Mouse (Mus musculus): ENCODE data around the gene Lsm4.
A peak's percentile ranks its signal among the peaks of the same experiment; 100 is the strongest.

Lsm4 gene

GRCm38 (mm10) chr8:70673079-70673856, at the start of gene Lsm4:
Gene Lsm4, plus strand, starts transcription at chr8:70673248.
- peak; percentile 100 for DNase-seq (ENCODE audit: low spot score)

DNA sequence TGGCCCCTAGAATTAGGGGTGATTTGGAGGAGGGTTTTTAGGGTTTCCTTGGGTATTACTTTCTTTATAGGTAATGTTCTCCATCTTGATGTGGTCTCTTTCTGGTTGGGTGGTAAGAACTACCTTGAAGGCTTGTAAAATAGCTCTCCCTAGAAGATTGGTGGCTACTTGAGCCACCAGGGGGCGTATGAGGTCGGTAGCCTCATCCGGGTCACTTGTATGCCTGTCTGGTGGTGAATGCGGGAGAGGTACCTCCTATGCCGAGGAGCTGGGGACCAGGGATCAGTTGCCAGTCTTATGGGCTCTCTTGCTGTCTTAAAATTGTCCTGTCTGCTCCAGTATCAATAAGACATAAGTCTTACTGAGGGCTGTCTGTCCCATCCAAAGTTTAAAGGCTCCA, 47.9 kb upstream of the Lsm4 start:
- peak; percentile 82 for DNase-seq (ENCODE audit: low spot score)

DNA sequence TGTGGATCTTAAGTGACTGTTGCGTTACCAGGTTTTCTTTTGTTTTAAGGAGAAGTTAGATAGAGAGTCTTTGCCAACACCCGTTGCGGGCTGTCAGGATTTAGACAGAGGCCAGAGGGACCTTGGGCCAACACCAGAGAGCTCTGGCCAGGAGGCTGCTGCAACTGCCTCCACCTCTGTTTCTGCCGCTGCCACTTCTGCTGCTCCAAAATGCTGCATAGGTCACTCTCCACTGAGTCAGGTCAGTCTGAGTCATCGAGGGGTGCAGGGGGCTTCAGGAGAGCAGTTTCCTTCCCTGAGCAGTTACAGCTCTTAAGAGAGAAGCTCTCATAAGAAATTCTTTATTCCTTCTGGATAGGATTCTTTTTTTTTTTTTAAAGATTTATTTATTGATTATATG, 46.0 kb upstream of the Lsm4 start:
- no peak for DNase-seq (ENCODE audit: low spot score)

DNA sequence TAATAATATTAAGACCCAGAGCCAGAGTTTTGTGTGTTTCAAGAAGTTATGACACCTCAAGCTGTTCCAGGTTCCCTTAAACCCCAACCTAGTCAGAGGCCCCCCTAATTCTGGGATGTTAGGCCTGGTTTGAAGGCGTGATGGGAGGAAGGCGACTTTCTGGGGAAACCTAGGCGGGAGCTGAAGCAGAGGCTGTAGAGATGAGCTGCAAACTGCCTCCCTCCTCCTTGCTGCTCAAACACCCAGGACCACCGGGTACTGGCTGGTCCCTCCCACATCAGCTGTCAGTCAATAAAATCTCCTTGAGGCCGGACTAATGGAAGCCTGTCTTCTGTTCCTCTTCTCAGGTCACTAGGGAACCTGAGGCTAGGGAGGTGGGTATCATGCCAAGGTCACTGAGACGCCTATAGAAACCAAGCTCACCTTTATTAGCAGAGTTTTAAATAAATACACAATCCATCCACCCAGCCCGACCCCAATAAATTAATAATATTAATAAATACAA, 44.0 kb upstream of the Lsm4 start:
- DNase-seq (ENCODE audit: low spot score), result no peak

- DNase-seq (ENCODE audit: low spot score), result peak; percentile 91
These were observed 43.2 kb upstream of the Lsm4 start for GRCm38 (mm10) chr8:70629574-70630531.

DNA sequence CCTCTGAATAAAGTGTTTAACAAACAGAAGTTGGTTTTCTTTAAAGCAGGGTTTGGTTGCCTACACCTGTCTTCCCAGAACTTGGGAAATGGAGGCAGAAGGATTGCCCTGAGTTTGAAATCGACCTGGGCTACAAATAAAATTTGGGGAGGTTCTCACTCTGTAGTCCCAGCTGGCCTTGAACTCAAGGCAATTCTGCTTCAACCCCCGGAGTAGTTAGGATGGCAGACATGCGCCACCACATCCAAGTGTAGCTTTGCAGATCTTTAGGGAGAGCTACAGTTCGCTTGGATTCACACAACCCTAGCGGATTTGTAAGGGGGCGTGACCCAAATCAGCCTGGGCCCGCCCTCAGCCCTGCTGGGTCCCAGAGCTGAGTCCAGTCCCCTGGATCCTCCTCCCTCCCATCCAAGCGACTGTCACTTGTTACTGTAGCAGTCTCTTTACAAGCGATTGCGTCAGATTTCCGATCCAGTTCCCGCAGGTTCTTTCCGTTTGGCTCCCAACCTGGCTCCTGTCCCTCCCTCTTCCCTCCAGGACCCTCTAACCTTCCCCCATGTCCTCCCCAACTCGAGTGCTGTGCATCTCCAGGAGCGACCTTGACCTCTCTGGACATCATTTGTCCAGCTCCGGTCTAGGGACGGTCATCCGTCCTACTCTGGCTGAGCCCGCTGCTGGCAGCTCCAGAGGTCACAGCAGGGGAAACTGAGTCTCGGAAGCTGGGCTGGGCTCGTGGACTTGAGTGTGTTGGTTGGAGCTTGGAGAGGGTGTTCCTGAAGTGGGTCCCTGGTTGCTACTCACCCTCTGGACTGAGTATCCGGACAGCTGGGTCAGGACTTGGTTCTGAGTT, 42.3 kb upstream of the Lsm4 start:
- peak; percentile 64 for DNase-seq (ENCODE audit: low spot score)

GRCm38 (mm10) chr8:70631436-70631835, 41.6 kb upstream of the Lsm4 start:
- no peak for DNase-seq (ENCODE audit: low spot score)

GRCm38 (mm10) chr8:70632346-70632892, 40.6 kb upstream of the Lsm4 start, which contains the start of gene Gdf15:
Gene Gdf15, minus strand, starts transcription at chr8:70632456.
- DNase-seq (ENCODE audit: low spot score), result no peak

DNA sequence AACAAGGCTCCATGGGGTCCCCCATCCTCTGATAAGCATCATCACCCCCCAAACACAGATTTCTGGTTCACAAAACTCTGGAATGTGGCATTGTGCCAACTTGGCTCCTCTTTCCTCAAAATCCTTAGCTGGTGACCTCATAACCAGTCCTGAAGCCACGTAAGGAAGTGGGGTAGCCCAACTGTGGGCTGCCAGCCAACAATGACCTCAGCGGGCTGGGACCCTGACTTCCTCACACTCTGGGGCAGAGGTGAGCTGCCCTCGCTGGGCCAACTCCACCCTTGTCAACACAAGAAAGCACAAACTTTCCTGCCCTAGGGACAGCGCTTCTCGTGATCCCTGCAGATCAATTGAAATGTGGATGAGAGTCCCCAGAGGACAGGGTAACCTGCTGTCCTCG, 39.0 kb upstream of the Lsm4 start:
- DNase-seq (ENCODE audit: low spot score), result no peak

DNA sequence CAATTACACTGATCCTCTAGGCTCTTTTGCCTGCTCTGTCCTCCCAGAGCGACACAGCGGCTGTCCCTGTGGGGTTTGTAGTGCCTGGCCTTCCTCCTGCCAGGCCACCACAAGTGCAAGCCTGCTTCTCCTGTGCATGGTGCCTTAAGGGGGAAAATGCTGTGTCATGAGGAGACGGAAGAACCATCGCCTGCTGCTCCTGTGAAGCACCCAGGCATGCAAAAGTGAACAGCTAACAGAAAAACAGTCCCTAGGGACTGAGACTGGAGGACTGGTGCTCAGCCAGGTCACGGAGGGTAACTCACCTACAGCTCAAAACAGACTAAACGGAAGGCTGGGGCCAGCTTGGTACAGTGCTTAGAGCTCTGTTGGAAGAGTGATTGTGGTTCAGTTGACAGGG, 37.5 kb upstream of the Lsm4 start:
- DNase-seq (ENCODE audit: low spot score), result no peak

DNA sequence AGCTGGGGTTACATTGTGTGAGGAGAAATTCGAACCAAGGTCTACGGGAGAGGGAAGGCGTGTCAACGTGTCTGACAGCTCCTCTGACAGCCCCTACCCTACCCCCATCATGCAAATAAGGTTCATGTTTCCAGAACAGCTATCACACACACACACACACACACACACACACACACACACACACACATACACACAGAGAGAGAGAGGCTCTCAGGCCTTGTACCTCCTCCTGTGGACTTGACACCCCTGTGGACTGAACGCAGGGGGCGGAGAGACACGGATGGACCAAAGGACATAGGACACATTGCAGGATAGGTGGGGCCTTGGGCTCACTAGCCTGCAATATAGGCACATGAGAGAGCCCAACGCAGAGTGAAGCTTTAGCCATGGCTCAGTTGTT, 36.2 kb upstream of the Lsm4 start:
- DNase-seq (ENCODE audit: low spot score), result no peak

GRCm38 (mm10) chr8:70638752-70639151, 34.3 kb upstream of the Lsm4 start:
- DNase-seq (ENCODE audit: low spot score), result no peak

GRCm38 (mm10) chr8:70643019-70643418, 30.0 kb upstream of the Lsm4 start:
- DNase-seq (ENCODE audit: low spot score), result no peak

DNA sequence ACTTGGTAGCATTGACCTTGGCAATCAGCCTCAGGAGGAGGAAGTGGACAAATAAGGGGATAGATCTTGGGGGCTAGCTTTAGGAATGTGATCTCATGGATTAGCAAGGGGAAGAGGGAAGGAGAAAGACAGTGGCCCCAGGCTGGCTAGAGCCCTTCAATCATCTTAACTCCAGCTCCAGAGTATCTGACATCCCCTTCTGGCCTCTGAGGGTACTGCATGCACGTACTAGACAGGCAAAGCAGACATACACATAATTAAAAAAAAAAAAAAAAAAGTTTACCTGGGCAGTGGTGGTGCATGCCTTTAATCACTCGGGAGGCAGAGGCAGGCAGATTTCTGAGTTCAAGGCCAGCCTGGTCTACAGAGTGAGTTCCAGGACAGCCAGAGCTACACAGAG, 29.0 kb upstream of the Lsm4 start:
- DNase-seq (ENCODE audit: low spot score), result no peak

DNA sequence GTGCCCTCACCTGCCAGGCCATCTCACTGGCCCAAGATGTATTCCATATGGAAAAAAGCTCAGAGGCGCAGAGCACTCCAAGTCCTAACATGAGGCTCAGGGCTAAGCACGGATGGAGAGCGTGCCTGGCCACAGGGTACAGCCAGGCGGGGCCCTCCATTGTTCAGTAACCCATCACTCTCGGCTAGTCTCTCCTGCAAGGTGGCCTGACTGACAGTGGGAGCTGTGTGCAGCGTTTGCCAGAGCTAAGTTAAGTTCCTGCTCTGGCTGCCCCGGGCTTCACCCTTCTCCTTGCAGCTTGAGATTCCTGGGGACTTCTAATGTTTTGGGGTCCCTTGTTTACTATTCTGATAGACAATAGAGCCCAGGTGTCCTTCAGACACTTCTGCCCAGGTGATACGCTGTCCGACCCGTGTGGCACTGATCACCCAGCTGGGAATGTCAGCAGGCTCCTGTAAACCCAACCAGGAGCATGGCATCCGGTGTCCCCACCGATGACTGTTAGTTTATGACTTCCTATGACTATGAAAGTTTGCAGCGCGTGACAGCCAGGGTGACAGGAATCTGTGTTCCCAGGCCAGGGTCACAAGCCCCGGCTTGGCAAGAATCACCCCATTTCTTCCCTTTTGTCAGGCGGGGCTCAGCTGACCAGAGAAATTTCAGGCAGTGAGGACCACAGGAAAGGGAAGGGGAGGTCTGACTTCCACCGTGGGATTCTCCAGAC, 27.4 kb upstream of the Lsm4 start:
- no peak for DNase-seq (ENCODE audit: low spot score)

GRCm38 (mm10) chr8:70646369-70646768, 26.7 kb upstream of the Lsm4 start:
- DNase-seq (ENCODE audit: low spot score), result no peak

GRCm38 (mm10) chr8:70646775-70647174, 26.3 kb upstream of the Lsm4 start:
- no peak for DNase-seq (ENCODE audit: low spot score)

GRCm38 (mm10) chr8:70647343-70648163, 25.5 kb upstream of the Lsm4 start:
- peak; percentile 77 for DNase-seq (ENCODE audit: low spot score)

DNA sequence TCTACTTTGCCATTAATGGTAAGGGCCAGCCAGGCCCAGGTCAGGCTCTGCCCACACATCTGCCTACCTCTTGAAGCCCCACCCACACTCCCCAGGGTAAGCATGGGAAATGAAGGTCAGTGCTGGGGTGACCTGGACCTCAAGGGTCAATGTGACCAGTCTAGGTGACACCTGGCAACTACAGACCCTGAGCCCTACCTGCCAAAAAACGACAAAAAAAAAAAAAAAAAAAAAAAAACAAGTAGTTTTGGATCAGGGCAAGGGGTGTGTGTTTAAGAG, 24.9 kb upstream of the Lsm4 start:
- no peak for DNase-seq (ENCODE audit: low spot score)

- no peak for DNase-seq (ENCODE audit: low spot score)
These were observed 24.1 kb upstream of the Lsm4 start for GRCm38 (mm10) chr8:70648921-70649320.
